Mouse (Mus musculus) pancreas, adult 10 weeks (tissue): ENCODE measurements around the gene Arel1. TPM values are rescaled to one million over a fixed set of nuclear protein-coding genes. Genes with fewer than 3 reads are reported as not detected.

ENCODE experiments used
- polyA plus RNA-seq: library from polyadenylated mRNA; stranded (reverse); fragments of 350-450 nt; fragmentation: Illumina TruSeq; extraction: RNeasy Lipid Tissue Mini Kit (QIAGEN cat#74804); gene quantifications from one replicate; pipeline ENCODE4 v1.2.3, GENCODE M21; 2015; ENCODE audit warnings: low read depth, low replicate concordance; ENCODE audit not compliant: insufficient read depth

Arel1 gene
- polyA plus RNA-seq, result 4.5 TPM

DNA sequence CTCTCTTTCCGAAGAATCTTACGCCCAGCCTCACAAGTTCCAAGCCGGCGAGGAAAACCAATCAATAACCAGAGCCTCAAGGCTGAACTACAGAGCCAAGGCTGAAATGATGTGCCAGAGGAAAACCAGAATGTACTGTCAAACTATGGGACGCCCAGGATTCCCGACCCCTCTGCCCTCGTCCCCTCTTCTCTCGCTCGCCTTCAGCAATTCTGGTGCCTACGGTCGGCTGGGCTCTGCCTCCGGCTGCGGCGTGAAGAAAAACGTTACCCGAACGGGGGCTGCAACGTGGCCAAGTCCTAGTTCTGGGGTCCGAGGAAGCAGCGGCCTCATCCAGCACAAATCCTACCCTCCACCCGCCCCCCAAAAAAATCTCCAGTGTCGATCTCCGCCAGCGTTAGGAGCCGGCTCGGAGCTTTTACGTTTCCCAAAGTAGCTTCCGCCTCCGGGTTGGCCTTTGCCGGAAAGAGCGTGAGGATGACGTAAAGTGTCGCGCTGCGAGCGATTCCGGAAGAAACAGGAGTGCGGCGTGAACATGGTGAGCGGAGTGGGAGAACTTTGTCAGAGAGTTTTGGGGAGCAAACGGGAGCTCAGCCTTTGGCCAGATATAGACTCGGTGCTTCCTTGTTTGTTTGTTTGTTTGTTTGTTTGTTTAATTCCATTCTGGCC, at the start of gene Arel1, which contains the start of gene Fcf1:
Arel1 (minus strand) TSS at position 473 of the 669 bp plus-strand sequence.
Fcf1 (plus strand) TSS at position 470 of the 669 bp plus-strand sequence.

DNA sequence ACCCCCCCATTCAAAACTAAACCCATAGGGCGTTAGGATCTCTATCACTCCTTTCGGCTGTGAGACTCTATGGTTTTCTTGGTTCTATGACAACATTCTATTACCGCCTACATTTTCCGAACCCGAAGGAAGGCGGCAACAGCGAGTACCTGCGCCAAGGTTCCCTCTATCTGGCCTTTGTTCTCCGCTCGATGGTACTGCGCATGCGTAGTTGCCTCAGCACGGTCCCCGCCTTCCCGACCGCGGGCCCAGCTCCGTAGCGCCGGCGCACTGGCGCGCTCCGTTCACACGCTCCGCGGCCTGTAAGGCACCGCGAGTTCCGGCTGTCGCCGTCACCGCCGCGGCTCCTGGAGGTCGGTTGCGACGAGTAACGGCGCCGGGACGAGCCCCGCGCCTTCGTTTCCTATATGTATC, 25.4 kb upstream of the Arel1 start, which contains the start of gene Ylpm1:
Ylpm1 (plus strand) TSS at position 239 of the 414 bp plus-strand sequence.

DNA sequence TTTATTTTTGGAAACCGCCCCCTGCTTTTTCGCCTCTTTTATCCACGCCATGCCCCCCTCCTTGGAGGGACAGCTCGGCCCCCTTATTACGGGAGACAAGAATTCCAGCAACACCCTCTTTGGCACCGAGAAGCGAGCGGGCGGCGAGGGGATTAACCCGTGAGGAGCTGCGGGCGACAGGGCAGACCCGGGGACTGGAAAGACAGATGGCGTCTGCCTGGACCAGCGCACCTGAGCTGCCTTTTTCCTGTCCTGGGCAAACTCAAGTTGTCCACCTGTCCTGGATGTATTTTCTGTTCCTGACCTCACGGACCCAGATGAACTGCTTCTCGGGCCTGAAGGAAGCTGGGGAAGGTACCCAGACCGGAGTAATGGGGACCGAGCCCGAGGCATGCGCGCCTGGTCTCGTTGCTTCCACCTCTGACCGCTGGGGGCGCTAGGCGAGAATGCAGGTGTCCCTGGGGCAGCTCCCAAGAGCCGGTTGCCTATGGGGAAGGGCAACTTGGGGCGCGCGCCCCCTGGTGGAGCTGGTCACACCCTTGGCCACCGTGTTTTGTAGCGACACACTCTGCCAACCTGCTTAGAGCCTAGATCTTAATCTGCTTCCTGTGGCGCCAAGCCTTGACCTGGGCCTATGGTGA, 94.1 kb downstream of the Arel1 start, which contains the start of gene Ltbp2:
Ltbp2 (minus strand) TSS at position 52 of the 641 bp plus-strand sequence.

Other genes starting within 250 kb of the Arel1 start
- 20.0 TPM for gene Npc2, start 197.7 kb downstream of the Arel1 start, polyA plus RNA-seq
- 23.3 TPM for gene Isca2, start 197.6 kb downstream of the Arel1 start, polyA plus RNA-seq
- 0.59 TPM for gene Ltbp2, start 94.4 kb downstream of the Arel1 start, polyA plus RNA-seq
- gene Fcf1, start within 50 bp of the Arel1 start, polyA plus RNA-seq, result 18.8 TPM
- gene Ylpm1, start 25.4 kb upstream of the Arel1 start, polyA plus RNA-seq, result 14.7 TPM
- gene Prox2, start 139.9 kb upstream of the Arel1 start, polyA plus RNA-seq, result 0.61 TPM
- gene Dlst, start 139.9 kb upstream of the Arel1 start, polyA plus RNA-seq, result 31.9 TPM
- gene Rps6kl1, start 180.4 kb upstream of the Arel1 start, polyA plus RNA-seq, result 0.66 TPM
- 12.8 TPM for gene Pgf, start 206.9 kb upstream of the Arel1 start, polyA plus RNA-seq
- gene Eif2b2, start 248.6 kb upstream of the Arel1 start, polyA plus RNA-seq, result 25.4 TPM